In the genomic region with DNA sequence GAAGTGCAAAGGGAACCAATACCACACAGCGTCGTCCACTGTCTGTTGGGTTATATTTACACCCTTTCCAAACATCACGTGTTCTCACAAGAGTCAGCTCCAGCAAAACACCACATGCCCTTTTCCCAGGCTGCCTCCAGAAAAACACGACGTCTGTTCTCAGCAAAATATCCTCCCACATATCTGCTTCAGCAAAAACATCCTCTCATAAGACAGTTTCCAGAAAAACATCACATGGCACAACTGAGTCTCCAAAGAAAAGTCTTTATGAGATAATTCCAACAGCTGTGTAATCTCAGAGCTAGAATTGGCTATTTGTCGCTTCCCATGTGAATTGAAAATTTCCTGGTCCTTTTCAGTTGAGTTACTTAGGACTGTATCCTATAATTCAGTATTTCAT, we compare ENCODE assay signal across 23 mouse cellular contexts. TPM values are rescaled to one million over a fixed set of nuclear protein-coding genes. Genes with fewer than 3 reads are reported as not detected.
"Had no signal": no experiment of that assay in that cellular context is flagged by ENCODE, and none has a peak within 500 bp of the region (broad histone marks: within the 10 kb centered on the region; RNA-seq: fewer than 3 reads in every experiment).

No protein-coding gene starts in this region.

- H3K4me1 ChIP-seq: lung, embryonic 15.5 days; megakaryocyte, embryonic 14.5 days; midbrain, embryonic 13.5 days; midbrain, embryonic 15.5 days; neural tube, embryonic 12.5 days; stomach, embryonic 15.5 days had no signal

- H3K36me3 ChIP-seq: lung, embryonic 15.5 days; midbrain, embryonic 13.5 days; midbrain, embryonic 15.5 days; neural tube, embryonic 12.5 days; stomach, embryonic 15.5 days had no signal

- H3K9ac ChIP-seq: liver, postnatal 0 days; lung, embryonic 15.5 days; midbrain, embryonic 13.5 days; midbrain, embryonic 15.5 days; neural tube, embryonic 12.5 days; stomach, embryonic 15.5 days had no signal

- H3K4me2 ChIP-seq: lung, embryonic 15.5 days; midbrain, embryonic 11.5 days; midbrain, embryonic 13.5 days; midbrain, embryonic 15.5 days; neural tube, embryonic 12.5 days; stomach, embryonic 15.5 days had no signal

- H3K27ac ChIP-seq: lung, embryonic 15.5 days; macrophage; midbrain, embryonic 13.5 days; midbrain, embryonic 15.5 days; neural tube, embryonic 12.5 days; stomach, embryonic 15.5 days; stomach, postnatal 0 days had no signal

- H3K27me3 ChIP-seq: lung, embryonic 15.5 days; midbrain, embryonic 15.5 days; neural tube, embryonic 12.5 days; stomach, embryonic 15.5 days had no signal

- DNase-seq: liver, postnatal 0 days; lung, adult 2 months; lung, postnatal 14 days; lung, postnatal 36 days; right cerebral cortex, postnatal 25 days; thymus, adult 2 months; thymus, postnatal 25 days; thymus, postnatal 4 days had no signal

- H3K9me3 ChIP-seq: lung, embryonic 15.5 days; megakaryocyte, embryonic 14.5 days; midbrain, embryonic 13.5 days; midbrain, embryonic 15.5 days; neural tube, embryonic 12.5 days; stomach, embryonic 15.5 days had no signal

- H3K4me3 ChIP-seq: lung, embryonic 15.5 days; megakaryocyte, embryonic 14.5 days; midbrain, embryonic 13.5 days; midbrain, embryonic 15.5 days; neural tube, embryonic 12.5 days; stomach, embryonic 15.5 days had no signal

- ATAC-seq: lung, postnatal 0 days; midbrain, embryonic 13.5 days; midbrain, embryonic 15.5 days had no signal

RNA-seq across cellular contexts. Expression of a gene that starts 21.7 kb away (rescaled TPM):
- total RNA-seq: megakaryocyte progenitor cell, adult 5-6 weeks; midbrain, postnatal 0 days had no signal
- polyA plus RNA-seq: macrophage; midbrain, embryonic 11.5 days; midbrain, embryonic 13.5 days; midbrain, embryonic 15.5 days; midbrain, postnatal 0 days; neural tube, embryonic 12.5 days; neural tube, embryonic 14.5 days had no signal

RNA-seq across cellular contexts. Expression of a gene that starts 24.1 kb away (rescaled TPM):
- total RNA-seq: megakaryocyte progenitor cell, adult 5-6 weeks; monocyte, adult 5-6 weeks; neutrophil, adult 5-6 weeks had no signal
- polyA plus RNA-seq: liver, postnatal 0 days had no signal

RNA-seq across cellular contexts. Expression of a gene that starts 32.1 kb away (rescaled TPM):
- total RNA-seq: megakaryocyte progenitor cell, adult 5-6 weeks had no signal
- polyA plus RNA-seq: macrophage; midbrain, embryonic 13.5 days had no signal

RNA-seq across cellular contexts. Expression of a gene that starts 38.9 kb away (rescaled TPM):
- total RNA-seq: megakaryocyte progenitor cell, adult 5-6 weeks; monocyte, adult 5-6 weeks had no signal
- polyA plus RNA-seq: macrophage; neural tube, embryonic 12.5 days; neural tube, embryonic 14.5 days had no signal
